Mouse (Mus musculus) limb, embryonic 14.5 days (tissue): ENCODE data around the gene Trim69. TPM values are rescaled to one million over a fixed set of nuclear protein-coding genes. Genes with fewer than 3 reads are reported as not detected.
A peak's percentile ranks its signal among the peaks of the same experiment; 100 is the strongest.

Experiments used
- ATAC-seq: fragments of 200-750 bp; cut with Nextera tagmentation; 2 replicates; pipeline ENCODE4 v1.8.0; 2017; ENCODE audit warnings: low read depth, moderate number of reproducible peaks, moderate TSS enrichment; ENCODE audit not compliant: low FRiP score
- DNase-seq: peaks from one replicate; pipeline ENCODE4 v3.0.0-alpha.2; 2015; ENCODE audit warnings: low spot score
- H3K27ac ChIP-seq: fragments of 300-500 bp; sonication (generic); replicated peaks from 2 replicates; pipeline ENCODE4 v1.5.1; 2014; ENCODE audit warnings: low read depth, mild to moderate bottlenecking, low read length, moderate library complexity, mixed read lengths
- H3K27me3 ChIP-seq: fragments of 300-500 bp; sonication (generic); 2 replicates; pipeline ENCODE4 v1.6.1; 2014; ENCODE audit warnings: low read length, mixed read lengths; ENCODE audit not compliant: control insufficient read depth, insufficient read depth
- H3K36me3 ChIP-seq: fragments of 300-500 bp; sonication (generic); 2 replicates; pipeline ENCODE4 v1.6.1; 2014; ENCODE audit warnings: mild to moderate bottlenecking, low read length, moderate library complexity, mixed read lengths; ENCODE audit not compliant: control insufficient read depth, insufficient read depth
- H3K4me1 ChIP-seq: fragments of 300-500 bp; sonication (generic); 2 replicates; pipeline ENCODE4 v1.6.1; 2014; ENCODE audit warnings: antibody characterized with exemption, low read length, mixed read lengths; ENCODE audit not compliant: control insufficient read depth, insufficient read depth
- H3K4me2 ChIP-seq: fragments of 300-500 bp; sonication (generic); replicated peaks from 2 replicates; pipeline ENCODE4 v1.6.1; 2014; ENCODE audit warnings: low read depth, mild to moderate bottlenecking, low read length, moderate library complexity; ENCODE audit not compliant: severe bottlenecking
- H3K4me3 ChIP-seq: fragments of 300-500 bp; sonication (generic); replicated peaks from 2 replicates; pipeline ENCODE4 v1.5.1; 2014; ENCODE audit warnings: low read length
- H3K9ac ChIP-seq: fragments of 300-500 bp; sonication (generic); 2 replicates; pipeline ENCODE4 v1.6.1; 2014; ENCODE audit warnings: mild to moderate bottlenecking, low read depth, low read length, moderate library complexity; ENCODE audit not compliant: severe bottlenecking
- H3K9me3 ChIP-seq: fragments of 300-500 bp; sonication (generic); 2 replicates; pipeline ENCODE4 v1.6.1; 2016; ENCODE audit warnings: low read length; ENCODE audit not compliant: control insufficient read depth
- POLR2A ChIP-seq: fragments of 200-500 bp; IDR thresholded peaks from 2 replicates; pipeline ENCODE4 v1.8.0; 2012; ENCODE audit warnings: inconsistent platforms, mild to moderate bottlenecking, moderate library complexity, borderline replicate concordance; ENCODE audit not compliant: insufficient read depth, insufficient read length; ENCODE audit errors: extremely low read depth
- WGBS: fragments of 180-500 bp; shearing (Covaris S2); extraction: QIAGEN DNeasy Blood & Tissue Kit; methylation state at CpG from one replicate; pipeline ENCODE4 v1.1.7; 2014; 5-methylcytosine and 5-hydroxymethylcytosine counted together
- polyA plus RNA-seq, 2 experiments: library from polyadenylated mRNA; depleted of rRNA in 1 of 2; stranded (reverse) in 1 of 2; unstranded in 1 of 2; fragments of >200 nt; fragmentation: Nextera tagmentation in 1 of 2; extraction: Ambion mirVana in 1 of 2; gene quantifications; 2 replicates each; pipeline versions ENCODE4 v1.2.1 to v1.2.3; 2012 to 2014

Trim69 gene
- polyA plus RNA-seq, 2 experiments = 0.08 TPM; not detected in 1

GRCm38 (mm10) chr2:122141332-122141967 is 19.1 kb upstream of the Trim69 start:
- Histone ChIP-seq H3K4me3 (no peak overlapping the region), H3K4me2 (no peak overlapping the region), H3K9me3 (no peaks in the 10 kb centered on the region), H3K27me3 (no peaks in the 10 kb centered on the region), H3K4me1 (no peaks in the 10 kb centered on the region), H3K27ac (no peak overlapping the region), H3K9ac (no peak overlapping the region), H3K36me3 (no peaks in the 10 kb centered on the region)
- no peak for ATAC-seq
- no peak for TF ChIP-seq POLR2A
- DNase-seq = no peak
- WGBS = 75% methylated on average over 5 of the region's 5 CpGs

GRCm38 (mm10) chr2:122143111-122143510 is 17.4 kb upstream of the Trim69 start:
- no peak for TF ChIP-seq POLR2A
- Histone ChIP-seq H3K36me3 (no peaks in the 10 kb centered on the region), H3K4me3 (no peak overlapping the region), H3K9ac (no peak overlapping the region), H3K9me3 (no peaks in the 10 kb centered on the region), H3K27ac (no peak overlapping the region), H3K4me1 (no peaks in the 10 kb centered on the region), H3K27me3 (no peaks in the 10 kb centered on the region), H3K4me2 (no peak overlapping the region)
- 87% methylated on average over 3 of the region's 3 CpGs for WGBS
- DNase-seq = no peak
- ATAC-seq = no peak

GRCm38 (mm10) chr2:122145756-122146155 is 14.7 kb upstream of the Trim69 start:
- H3K9me3 ChIP-seq = no peaks in the 10 kb centered on the region
- no peaks in the 10 kb centered on the region for H3K27me3 ChIP-seq
- ATAC-seq = no peak
- no peak overlapping the region for H3K9ac ChIP-seq
- H3K36me3 ChIP-seq = no peaks in the 10 kb centered on the region
- H3K4me1 ChIP-seq = peaks cover 9% of the 10 kb centered on the region; the same call in 1 of the 2 replicates
- H3K4me3 ChIP-seq = no peak overlapping the region
- H3K4me2 ChIP-seq = no peak overlapping the region
- WGBS = 67% methylated on average over 4 of the region's 4 CpGs
- no peak for DNase-seq
- no peak overlapping the region for H3K27ac ChIP-seq
- TF ChIP-seq POLR2A = no peak

- Histone ChIP-seq H3K27ac (no peak overlapping the region), H3K9ac (no peak overlapping the region), H3K9me3 (no peaks in the 10 kb centered on the region), H3K4me2 (no peak overlapping the region), H3K36me3 (peaks cover 3% of the 10 kb centered on the region; the same call in 1 of the 2 replicates), H3K27me3 (no peaks in the 10 kb centered on the region), H3K4me1 (peaks cover 9% of the 10 kb centered on the region; the same call in 1 of the 2 replicates), H3K4me3 (no peak overlapping the region)
- DNase-seq = no peak
- 82% methylated on average over 6 of the region's 6 CpGs for WGBS
- no peak for ATAC-seq
- no peak for TF ChIP-seq POLR2A
Measured at GRCm38 (mm10) chr2:122146687-122147086, 13.8 kb upstream of the Trim69 start.

GRCm38 (mm10) chr2:122147508-122148241 is 12.8 kb upstream of the Trim69 start, which contains the start of gene B2m:
B2m (plus strand) TSS chr2:122147686.
- H3K9ac ChIP-seq = peak within 1 kb of the TSS; percentile 70
- no peaks in the 10 kb centered on the region for H3K27me3 ChIP-seq
- H3K4me3 ChIP-seq = peak within 1 kb of the TSS; percentile 75
- WGBS = under 1% methylated on average over 40 of the region's 40 CpGs
- H3K9me3 ChIP-seq = no peaks in the 10 kb centered on the region
- peaks cover 9% of the 10 kb centered on the region; the same call in 1 of the 2 replicates for H3K4me1 ChIP-seq
- peaks cover 9% of the 10 kb centered on the region for H3K36me3 ChIP-seq
- peak within 1 kb of the TSS; percentile 71 for H3K27ac ChIP-seq
- peak; percentile 97; the same call in 1 of the 2 replicates for TF ChIP-seq POLR2A
- DNase-seq = peak; percentile 98
- peak within 1 kb of the TSS; percentile 63 for H3K4me2 ChIP-seq
- peak; percentile 97 for ATAC-seq
